Mouse (Mus musculus): Measurements from ENCODE around the gene Slc15a5.

- TF ChIP-seq CTCF (IDR thresholded peaks at IDR 0.05; ENCODE audit: extremely low read depth, insufficient read length, insufficient replicate concordance, low read depth, low read length) (no peak), POLR2A (IDR thresholded peaks at IDR 0.05; ENCODE audit: low read depth, low read length) (no peak)
Observed at GRCm38 (mm10) chr6:138072963-138073339, 6.8 kb downstream of the Slc15a5 start.

Data from small intestine, adult 2 months (tissue).